Mouse (Mus musculus) heart, embryonic 15.5 days (tissue): ENCODE data around the gene Sp6. TPM values are rescaled to one million over a fixed set of nuclear protein-coding genes. Genes with fewer than 3 reads are reported as not detected.
A peak's percentile ranks its signal among the peaks of the same experiment; 100 is the strongest.

Experiments used
- ATAC-seq: fragments of 200-750 bp; cut with Nextera tagmentation; replicated peaks from 2 replicates; pipeline ENCODE4 v1.8.0; 2017; ENCODE audit warnings: low read depth, moderate TSS enrichment; ENCODE audit not compliant: insufficient number of reproducible peaks, insufficient read depth, low FRiP score
- H3K27ac ChIP-seq: fragments of 300-500 bp; sonication (generic); 2 replicates; pipeline ENCODE4 v1.5.1; 2015; ENCODE audit warnings: mild to moderate bottlenecking, inconsistent platforms
- H3K27me3 ChIP-seq: fragments of 300-500 bp; sonication (generic); 2 replicates; pipeline ENCODE4 v1.6.1; 2015; ENCODE audit warnings: inconsistent platforms
- H3K36me3 ChIP-seq: fragments of 300-500 bp; sonication (generic); 2 replicates; pipeline ENCODE4 v1.6.1; 2015; ENCODE audit warnings: mild to moderate bottlenecking, inconsistent platforms
- H3K4me1 ChIP-seq: fragments of 300-500 bp; sonication (generic); replicated peaks from 2 replicates; pipeline ENCODE4 v1.6.1; 2015; ENCODE audit warnings: inconsistent platforms
- H3K4me2 ChIP-seq: fragments of 300-500 bp; sonication (generic); 2 replicates; pipeline ENCODE4 v1.6.1; 2015; ENCODE audit warnings: inconsistent platforms, mild to moderate bottlenecking, moderate library complexity
- H3K4me3 ChIP-seq: fragments of 300-500 bp; sonication (generic); 2 replicates; pipeline ENCODE4 v1.5.1; 2015; ENCODE audit warnings: mild to moderate bottlenecking, inconsistent platforms
- H3K9ac ChIP-seq: fragments of 300-500 bp; sonication (generic); 2 replicates; pipeline ENCODE4 v1.6.1; 2015; ENCODE audit warnings: mild to moderate bottlenecking, inconsistent platforms
- H3K9me3 ChIP-seq: fragments of 300-500 bp; sonication (generic); replicated peaks from 2 replicates; pipeline ENCODE4 v1.6.1; 2016; ENCODE audit warnings: inconsistent platforms
- WGBS: fragments of 180-500 bp; shearing (Covaris S2); methylation state at CpG from one replicate; pipeline ENCODE4 v1.1.7; 2015; ENCODE audit warnings: mixed read lengths; 5-methylcytosine and 5-hydroxymethylcytosine counted together
- polyA plus RNA-seq: library from polyadenylated mRNA; unstranded; fragments of >200 nt; fragmentation: Nextera tagmentation; extraction: Ambion mirVana; gene quantifications from 2 replicates; pipeline ENCODE4 v1.2.1, GENCODE M21; 2015

Gene Sp6
- polyA plus RNA-seq, 1 experiment from 2014 or later: 0.09 TPM

- 41% methylated on average over 5 of the region's 5 CpGs for WGBS
- H3K27ac ChIP-seq: no peak overlapping the region
- no peak overlapping the region for H3K4me3 ChIP-seq
- H3K9me3 ChIP-seq: no peaks in the 10 kb centered on the region
- no peak overlapping the region for H3K9ac ChIP-seq
- no peak for ATAC-seq
- H3K27me3 ChIP-seq: peaks cover 75% of the 10 kb centered on the region
- H3K4me1 ChIP-seq: no peaks in the 10 kb centered on the region; the same call in 1 of the 2 replicates
- no peak overlapping the region for H3K4me2 ChIP-seq
- H3K36me3 ChIP-seq: no peaks in the 10 kb centered on the region
Measured at GRCm38 (mm10) chr11:97003170-97003569, 10.0 kb upstream of the Sp6 start.

- Histone ChIP-seq H3K27ac (no peak overlapping the region), H3K9ac (no peak overlapping the region), H3K36me3 (no peaks in the 10 kb centered on the region), H3K4me2 (no peak overlapping the region), H3K27me3 (peaks cover 79% of the 10 kb centered on the region), H3K4me1 (no peaks in the 10 kb centered on the region; the same call in 1 of the 2 replicates), H3K4me3 (no peak overlapping the region), H3K9me3 (no peaks in the 10 kb centered on the region)
- no peak for ATAC-seq
- WGBS: 45% methylated on average over 9 of the region's 9 CpGs
Measured at GRCm38 (mm10) chr11:97007093-97007794, 6.0 kb upstream of the Sp6 start.

DNA sequence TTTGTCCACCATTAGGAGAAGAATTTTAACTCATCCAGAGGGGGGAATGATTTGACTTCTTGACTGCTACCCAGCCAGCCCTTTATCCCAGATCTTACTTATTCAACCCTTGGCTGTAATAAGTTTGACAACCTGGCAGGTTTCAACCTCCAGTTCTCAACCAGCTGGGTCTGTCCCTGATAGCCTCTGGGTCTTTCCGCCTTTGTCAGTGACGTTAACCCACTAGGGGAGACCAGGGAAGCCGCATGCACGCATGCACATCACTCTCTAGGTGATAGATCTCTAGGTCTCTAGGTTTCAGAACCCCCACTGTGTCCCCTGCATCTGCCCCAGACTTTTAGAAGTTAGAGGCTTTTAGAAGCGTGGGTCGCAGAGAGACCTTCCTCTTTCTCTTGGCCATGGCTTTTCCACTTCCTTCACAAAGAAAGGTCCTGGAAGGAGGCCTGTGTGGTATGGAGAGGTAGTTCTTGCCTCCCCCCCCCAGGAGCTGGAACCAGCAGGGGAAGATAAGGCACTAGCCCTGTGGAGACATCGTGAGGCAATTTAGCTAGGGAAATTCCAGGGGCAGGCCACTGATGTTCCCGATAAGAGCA lies 3.9 kb upstream of the Sp6 start:
- H3K4me1 ChIP-seq: no peaks in the 10 kb centered on the region; the same call in 1 of the 2 replicates
- WGBS: 35% methylated on average over 8 of the region's 8 CpGs
- H3K9ac ChIP-seq: no peak overlapping the region
- H3K27ac ChIP-seq: no peak overlapping the region
- peaks cover 79% of the 10 kb centered on the region for H3K27me3 ChIP-seq
- no peak for ATAC-seq
- H3K4me3 ChIP-seq: no peak overlapping the region
- H3K4me2 ChIP-seq: no peak overlapping the region
- H3K9me3 ChIP-seq: no peaks in the 10 kb centered on the region
- no peaks in the 10 kb centered on the region for H3K36me3 ChIP-seq

- H3K9ac ChIP-seq: no peak overlapping the region
- no peaks in the 10 kb centered on the region for H3K9me3 ChIP-seq
- H3K4me2 ChIP-seq: peak overlapping the region; percentile 59
- peak overlapping the region; percentile 40 for H3K4me3 ChIP-seq
- WGBS: 1% methylated on average over 36 of the region's 36 CpGs
- H3K36me3 ChIP-seq: no peaks in the 10 kb centered on the region
- H3K27ac ChIP-seq: no peak overlapping the region
- H3K27me3 ChIP-seq: peaks cover 93% of the 10 kb centered on the region
- H3K4me1 ChIP-seq: peaks cover 34% of the 10 kb centered on the region
- no peak for ATAC-seq
Measured at GRCm38 (mm10) chr11:97017696-97018582, 4.7 kb downstream of the Sp6 start.

DNA sequence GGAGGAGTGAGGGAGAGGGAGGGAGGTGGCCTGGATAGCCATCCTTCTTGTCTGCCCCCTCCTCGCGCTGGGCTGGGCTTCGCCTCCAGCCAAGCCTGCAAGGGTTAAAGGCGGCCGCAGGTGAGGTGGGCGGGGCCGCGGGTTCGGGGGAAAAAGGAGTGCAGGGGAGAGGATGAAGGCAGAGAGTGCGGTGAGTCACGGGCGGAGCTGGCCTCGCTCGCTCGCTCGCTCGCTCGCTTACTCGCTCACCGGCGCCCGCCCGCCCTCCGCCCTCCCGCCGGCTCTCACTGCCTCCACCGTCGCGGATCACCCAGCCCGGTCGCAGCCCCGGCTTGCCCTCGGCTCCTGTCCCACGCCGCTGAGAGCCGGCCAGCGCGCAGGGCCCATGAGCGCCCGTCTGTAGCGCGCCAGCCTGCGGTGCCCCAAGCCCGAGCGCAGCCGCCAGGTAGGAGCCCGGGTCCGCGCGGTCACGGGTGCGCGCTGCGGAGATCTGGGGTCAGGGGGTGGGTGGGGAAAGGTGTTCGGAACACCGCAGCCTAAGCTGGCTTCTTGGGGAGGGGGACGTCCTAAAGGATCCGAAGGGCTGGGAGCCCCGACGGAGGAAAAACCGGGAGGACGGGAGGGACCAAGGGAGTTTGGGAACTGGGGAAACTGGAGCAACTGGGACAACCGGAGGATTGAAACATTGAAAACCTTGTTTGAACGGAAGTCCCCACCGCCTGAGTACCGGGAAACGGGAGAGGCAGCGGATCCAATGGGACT lies 5.6 kb downstream of the Sp6 start:
- H3K27me3 ChIP-seq: peaks cover 94% of the 10 kb centered on the region
- H3K9ac ChIP-seq: no peak overlapping the region
- no peaks in the 10 kb centered on the region for H3K36me3 ChIP-seq
- no peaks in the 10 kb centered on the region for H3K9me3 ChIP-seq
- peaks cover 34% of the 10 kb centered on the region for H3K4me1 ChIP-seq
- under 1% methylated on average over 65 of the region's 68 CpGs for WGBS
- peak overlapping the region; percentile 40 for H3K4me3 ChIP-seq
- H3K4me2 ChIP-seq: peak overlapping the region; percentile 59
- no peak for ATAC-seq
- no peak overlapping the region for H3K27ac ChIP-seq

- WGBS: 8% methylated on average over 13 of the region's 13 CpGs
- Histone ChIP-seq H3K27me3 (peaks cover 94% of the 10 kb centered on the region), H3K36me3 (no peaks in the 10 kb centered on the region), H3K4me2 (peak overlapping the region; percentile 59), H3K4me1 (peaks cover 34% of the 10 kb centered on the region), H3K27ac (no peak overlapping the region), H3K9ac (no peak overlapping the region), H3K4me3 (peak overlapping the region; percentile 40; the same call in 1 of the 2 replicates), H3K9me3 (no peaks in the 10 kb centered on the region)
- ATAC-seq: no peak
Measured at GRCm38 (mm10) chr11:97019345-97019708, 6.1 kb downstream of the Sp6 start.

DNA sequence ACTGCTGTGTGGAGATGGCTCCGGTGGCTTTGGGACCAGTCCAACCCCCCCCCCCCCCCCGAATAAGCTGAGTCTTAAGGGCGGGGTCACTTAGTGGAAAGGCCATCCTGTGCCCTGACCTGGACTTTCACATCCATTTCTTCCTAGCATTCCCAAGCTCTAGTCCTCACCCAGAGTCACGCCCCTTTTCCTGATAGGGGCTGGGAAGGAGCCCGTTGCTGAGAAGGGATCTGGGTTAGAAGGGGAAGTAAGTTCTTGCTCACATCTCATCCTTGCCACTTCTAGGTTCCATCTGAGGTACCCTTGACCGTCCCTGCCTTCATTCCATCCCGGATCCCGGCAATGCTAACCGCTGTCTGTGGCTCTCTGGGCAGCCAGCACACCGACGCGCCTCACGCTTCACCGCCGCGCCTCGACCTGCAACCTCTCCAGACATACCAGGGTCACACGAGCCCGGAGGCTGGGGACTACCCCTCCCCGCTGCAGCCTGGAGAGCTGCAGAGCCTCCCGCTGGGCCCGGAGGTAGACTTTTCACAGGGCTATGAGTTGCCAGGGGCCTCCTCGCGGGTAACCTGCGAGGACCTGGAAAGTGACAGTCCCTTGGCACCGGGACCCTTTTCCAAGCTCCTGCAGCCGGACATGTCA lies 8.0 kb downstream of the Sp6 start:
- peaks cover 92% of the 10 kb centered on the region for H3K27me3 ChIP-seq
- H3K36me3 ChIP-seq: no peaks in the 10 kb centered on the region
- H3K4me2 ChIP-seq: peak overlapping the region; percentile 91
- ATAC-seq: no peak
- peak overlapping the region; percentile 56 for H3K4me3 ChIP-seq
- H3K9me3 ChIP-seq: no peaks in the 10 kb centered on the region
- WGBS: under 1% methylated on average over 27 of the region's 27 CpGs
- no peak overlapping the region for H3K9ac ChIP-seq
- peaks cover 49% of the 10 kb centered on the region for H3K4me1 ChIP-seq
- H3K27ac ChIP-seq: no peak overlapping the region

DNA sequence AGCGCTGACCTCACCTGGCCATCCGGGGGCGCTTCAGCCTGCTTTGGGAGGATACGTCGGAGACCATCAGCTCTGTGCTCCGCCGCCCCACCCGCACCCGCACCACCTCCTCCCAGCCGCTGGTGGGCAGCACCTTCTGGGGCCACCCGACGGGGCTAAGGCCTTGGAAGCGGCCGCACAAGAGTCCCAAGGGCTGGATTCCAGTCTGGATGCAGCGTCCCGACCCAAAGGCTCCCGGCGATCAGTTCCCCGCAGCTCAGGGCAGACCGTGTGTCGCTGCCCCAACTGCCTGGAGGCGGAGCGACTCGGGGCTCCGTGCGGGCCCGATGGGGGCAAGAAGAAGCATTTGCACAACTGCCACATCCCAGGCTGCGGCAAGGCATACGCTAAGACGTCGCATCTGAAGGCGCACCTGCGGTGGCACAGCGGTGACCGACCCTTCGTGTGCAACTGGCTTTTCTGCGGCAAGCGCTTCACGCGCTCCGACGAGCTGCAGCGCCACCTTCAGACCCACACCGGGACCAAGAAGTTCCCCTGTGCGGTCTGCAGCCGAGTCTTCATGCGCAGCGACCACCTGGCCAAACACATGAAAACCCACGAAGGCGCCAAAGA lies 8.8 kb downstream of the Sp6 start:
- Histone ChIP-seq H3K4me1 (peaks cover 49% of the 10 kb centered on the region), H3K36me3 (no peaks in the 10 kb centered on the region), H3K27ac (no peak overlapping the region), H3K4me2 (peak overlapping the region; percentile 91), H3K9me3 (no peaks in the 10 kb centered on the region), H3K27me3 (peaks cover 85% of the 10 kb centered on the region), H3K4me3 (peak overlapping the region; percentile 56), H3K9ac (peak overlapping the region; percentile 65)
- ATAC-seq: 0 out of 2 replicates have a peak, but pooled peaks have one; percentile 9
- WGBS: 1% methylated on average over 50 of the region's 50 CpGs

DNA sequence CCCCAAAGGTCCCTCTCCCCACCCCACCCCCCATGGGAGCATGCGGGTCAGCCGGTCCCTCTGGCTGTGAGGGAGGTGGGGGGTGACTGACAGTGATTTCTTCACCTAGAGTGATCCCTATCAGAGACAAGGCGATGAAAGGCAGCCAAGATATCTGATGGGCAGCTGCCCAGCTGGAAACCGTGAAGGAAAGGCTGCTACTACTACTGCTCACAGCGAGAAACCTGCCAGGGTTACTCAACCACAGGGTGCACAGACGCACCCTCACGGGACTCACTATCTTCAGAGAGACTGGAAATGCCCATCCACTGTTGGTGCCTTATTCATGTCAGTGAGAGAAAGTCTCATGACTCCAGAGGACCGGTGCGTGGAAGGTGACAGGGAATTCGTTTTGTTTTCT lies 11.8 kb downstream of the Sp6 start:
- WGBS: 29% methylated on average over 10 of the region's 10 CpGs
- Histone ChIP-seq H3K4me3 (no peak overlapping the region), H3K27ac (no peak overlapping the region), H3K4me1 (peaks cover 32% of the 10 kb centered on the region), H3K9ac (peak overlapping the region; percentile 61), H3K9me3 (no peaks in the 10 kb centered on the region), H3K36me3 (no peaks in the 10 kb centered on the region), H3K4me2 (0 out of 2 replicates have a peak overlapping the region, but pooled peaks have one; percentile 68), H3K27me3 (peaks cover 59% of the 10 kb centered on the region)
- no peak for ATAC-seq

DNA sequence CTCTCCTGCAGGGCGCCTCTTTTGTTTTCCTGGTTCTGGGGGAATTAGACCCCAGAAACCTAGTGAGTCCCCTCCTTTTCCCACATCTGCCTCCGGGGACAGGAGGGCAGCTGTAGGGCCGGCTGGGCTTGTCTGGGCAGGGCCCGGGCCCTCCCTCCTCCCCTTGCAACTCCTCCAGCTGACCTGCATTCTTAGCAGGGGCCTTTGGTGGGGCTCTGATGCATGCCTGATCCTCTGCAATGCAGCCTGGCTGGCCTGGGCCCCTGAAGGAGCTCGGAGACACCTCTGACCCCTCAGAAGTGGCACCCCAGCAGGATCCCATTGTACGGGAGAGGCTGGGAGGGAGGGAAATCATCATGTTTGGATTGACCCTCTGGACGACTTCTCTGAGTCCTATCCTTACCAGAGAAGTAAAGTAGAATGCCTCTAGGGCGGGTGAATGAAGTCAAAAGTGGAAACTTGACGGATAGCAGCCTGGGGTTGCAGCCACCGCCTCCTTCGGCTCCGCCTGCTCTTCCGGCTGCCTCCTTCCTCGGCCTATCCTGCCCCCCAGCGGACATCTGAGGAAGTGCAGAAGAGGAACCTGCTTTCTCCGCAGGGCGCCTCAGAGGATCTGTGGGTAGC lies 12.6 kb downstream of the Sp6 start:
- ATAC-seq: peak; percentile 51
- Histone ChIP-seq H3K4me1 (peaks cover 40% of the 10 kb centered on the region), H3K9me3 (no peaks in the 10 kb centered on the region), H3K4me3 (peak overlapping the region; percentile 44), H3K27me3 (peaks cover 50% of the 10 kb centered on the region), H3K9ac (peak overlapping the region; percentile 61), H3K4me2 (peak overlapping the region; percentile 68), H3K36me3 (no peaks in the 10 kb centered on the region), H3K27ac (peak overlapping the region; percentile 79)
- 5% methylated on average over 17 of the region's 17 CpGs for WGBS
